Mouse (Mus musculus): ENCODE measurements around the gene Fancc. TPM values are rescaled to one million over a fixed set of nuclear protein-coding genes. Genes with fewer than 3 reads are reported as not detected.
A peak's percentile ranks its signal among the peaks of the same experiment; 100 is the strongest.

Fancc gene
- polyA plus RNA-seq, 1 experiment: 0.19 TPM

DNA sequence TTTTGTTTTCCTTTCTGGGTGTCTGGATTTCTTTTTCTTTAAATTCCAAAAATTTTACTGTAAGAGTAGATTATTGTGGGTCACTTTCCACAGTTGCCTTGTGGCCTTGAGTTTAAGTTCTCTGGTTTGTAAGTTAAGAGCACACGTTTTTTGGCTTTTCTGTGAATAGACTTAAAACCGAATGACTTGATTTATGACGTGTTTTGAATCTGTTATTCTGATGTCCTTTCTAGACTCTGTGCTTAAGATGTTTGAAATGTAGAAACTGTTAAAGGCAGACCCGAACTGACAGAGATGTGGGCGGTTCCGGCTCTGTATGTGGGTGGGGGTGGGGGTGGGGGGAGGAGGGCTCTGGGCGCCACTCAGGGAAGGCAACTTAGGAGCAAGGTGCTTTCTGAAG is 250.0 kb downstream of the Fancc start:
- H3K9me3 ChIP-seq: no peaks in the 10 kb centered on the region
- peaks cover 46% of the 10 kb centered on the region for H3K36me3 ChIP-seq (replicated peaks; ENCODE audit: low read length)
- TF ChIP-seq GATA1 (IDR thresholded peaks at IDR 0.05; ENCODE audit: borderline replicate concordance, low read length): no peak
- TF ChIP-seq FLI1 (IDR thresholded peaks at IDR 0.05; ENCODE audit: low read length): no peak
- peaks cover 74% of the 10 kb centered on the region for H3K4me1 ChIP-seq
- H3K4me3 ChIP-seq (replicated peaks): no peak overlapping the region
- peaks cover 19% of the 10 kb centered on the region for H3K27me3 ChIP-seq (replicated peaks)

DNA sequence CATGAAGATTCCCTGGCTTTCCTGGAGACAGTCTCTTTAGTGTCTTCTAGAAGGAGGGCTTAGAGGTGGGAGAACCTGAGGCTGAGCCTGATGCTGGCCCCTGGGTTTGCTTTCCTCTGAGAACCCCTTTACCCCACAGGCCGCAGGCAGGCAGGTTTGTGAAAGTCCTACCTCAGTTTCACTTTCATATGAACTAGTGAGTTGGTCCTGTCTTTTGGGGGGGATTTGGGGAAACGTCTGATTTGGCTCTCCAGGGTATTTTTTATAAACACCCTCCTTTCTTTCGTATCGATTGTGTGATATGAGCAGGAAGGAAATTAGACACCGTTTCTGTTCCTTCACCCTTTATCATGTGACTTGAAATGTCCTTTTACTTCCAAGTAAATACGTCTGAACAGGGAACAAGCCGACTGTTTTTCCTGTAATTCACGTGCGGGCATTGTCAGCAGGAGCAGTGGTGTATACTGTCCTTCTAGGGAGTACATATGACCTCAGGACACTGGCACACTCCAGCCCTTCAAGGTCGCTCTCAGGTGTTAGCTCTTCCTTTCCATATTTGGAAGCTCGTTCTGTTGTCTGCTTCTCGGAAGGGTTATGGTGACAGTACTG is 250.6 kb downstream of the Fancc start:
- peaks cover 22% of the 10 kb centered on the region for H3K27me3 ChIP-seq (replicated peaks)
- H3K36me3 ChIP-seq (replicated peaks; ENCODE audit: low read length): peaks cover 52% of the 10 kb centered on the region
- no peaks in the 10 kb centered on the region for H3K9me3 ChIP-seq
- H3K4me1 ChIP-seq: peaks cover 74% of the 10 kb centered on the region
- peak overlapping the region; percentile 83 for H3K4me3 ChIP-seq (replicated peaks)
- TF ChIP-seq GATA1 (IDR thresholded peaks at IDR 0.05; ENCODE audit: borderline replicate concordance, low read length) (no peak), FLI1 (IDR thresholded peaks at IDR 0.05; ENCODE audit: low read length) (no peak)

DNA sequence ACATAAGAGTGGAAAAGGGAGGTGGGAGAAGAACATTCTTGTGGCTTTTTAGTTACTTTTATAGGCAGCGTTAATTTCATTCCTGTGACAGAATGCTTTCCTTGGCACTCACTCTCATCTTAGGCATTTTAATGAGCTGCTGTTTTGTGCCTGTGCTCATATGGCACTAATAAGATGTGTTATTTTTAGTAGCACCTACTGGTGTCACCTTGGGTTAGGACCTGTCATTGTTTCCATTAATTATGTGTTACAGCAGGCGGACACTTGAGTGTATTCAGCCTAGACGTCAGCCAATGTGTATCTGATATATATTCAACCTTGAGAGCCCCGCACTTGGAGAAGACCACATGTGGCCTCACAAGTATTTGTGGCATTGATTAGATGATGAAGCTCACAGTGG is 251.3 kb downstream of the Fancc start:
- no peak for TF ChIP-seq GATA1 (IDR thresholded peaks at IDR 0.05; ENCODE audit: borderline replicate concordance, low read length)
- TF ChIP-seq FLI1 (IDR thresholded peaks at IDR 0.05; ENCODE audit: low read length): no peak
- Histone ChIP-seq H3K36me3 (replicated peaks; ENCODE audit: low read length) (peaks cover 51% of the 10 kb centered on the region), H3K4me3 (replicated peaks) (no peak overlapping the region), H3K4me1 (peaks cover 72% of the 10 kb centered on the region), H3K9me3 (no peaks in the 10 kb centered on the region), H3K27me3 (replicated peaks) (peaks cover 18% of the 10 kb centered on the region)

DNA sequence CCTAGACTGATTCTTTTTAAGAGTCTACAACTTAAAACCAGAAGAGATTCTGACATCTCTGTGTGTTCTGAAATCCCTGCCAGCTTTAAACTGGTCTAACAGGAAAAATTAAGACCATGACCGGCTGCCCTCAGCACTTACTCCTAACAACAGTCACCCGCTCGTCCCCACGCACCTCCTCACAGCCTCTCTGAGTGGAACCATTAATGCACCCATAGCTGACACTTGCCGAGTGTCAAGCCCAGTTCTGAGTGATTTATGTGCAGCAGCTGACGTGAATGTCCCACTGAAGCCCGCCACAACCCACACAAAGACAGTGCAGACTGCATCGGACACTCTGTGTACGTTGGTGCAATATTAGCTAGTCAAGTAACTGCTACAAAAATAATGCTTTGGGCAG is 251.9 kb downstream of the Fancc start:
- Histone ChIP-seq H3K36me3 (replicated peaks; ENCODE audit: low read length) (peaks cover 48% of the 10 kb centered on the region), H3K4me3 (replicated peaks) (no peak overlapping the region), H3K4me1 (peaks cover 72% of the 10 kb centered on the region)

DNA sequence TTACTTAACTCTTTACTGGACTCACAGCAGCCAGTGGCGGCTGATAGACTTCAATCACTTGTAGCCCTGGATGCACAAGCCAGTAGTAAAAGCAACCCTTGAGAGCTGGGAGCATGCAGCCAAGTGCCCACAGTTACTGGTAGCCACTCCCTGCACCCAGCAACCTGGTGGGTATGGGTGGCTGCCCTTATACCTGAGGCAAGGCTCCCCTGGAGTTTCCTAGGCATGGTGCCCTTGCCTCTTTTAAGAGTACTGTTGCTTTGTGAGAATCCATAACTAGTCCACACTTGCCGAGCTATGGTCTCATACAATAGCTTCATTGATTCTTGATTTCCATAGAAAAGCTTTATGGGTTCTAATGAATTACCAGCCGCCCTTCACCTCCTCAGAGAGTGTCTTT is 252.7 kb downstream of the Fancc start:
- H3K4me3 ChIP-seq (replicated peaks): peak overlapping the region; percentile 38
- TF ChIP-seq FLI1 (IDR thresholded peaks at IDR 0.05; ENCODE audit: low read length): no peak
- H3K4me1 ChIP-seq: peaks cover 70% of the 10 kb centered on the region
- peaks cover 8% of the 10 kb centered on the region for H3K27me3 ChIP-seq (replicated peaks)
- H3K9me3 ChIP-seq: no peaks in the 10 kb centered on the region
- H3K36me3 ChIP-seq (replicated peaks; ENCODE audit: low read length): peaks cover 48% of the 10 kb centered on the region

More for the DNA sequence above, 251.9 kb downstream of the Fancc start:
- Histone ChIP-seq H3K9me3 (no peaks in the 10 kb centered on the region), H3K27me3 (replicated peaks) (peaks cover 14% of the 10 kb centered on the region)
- TF ChIP-seq FLI1 (IDR thresholded peaks at IDR 0.05; ENCODE audit: low read length): no peak
- no peak for TF ChIP-seq GATA1 (IDR thresholded peaks at IDR 0.05; ENCODE audit: borderline replicate concordance, low read length)

DNA sequence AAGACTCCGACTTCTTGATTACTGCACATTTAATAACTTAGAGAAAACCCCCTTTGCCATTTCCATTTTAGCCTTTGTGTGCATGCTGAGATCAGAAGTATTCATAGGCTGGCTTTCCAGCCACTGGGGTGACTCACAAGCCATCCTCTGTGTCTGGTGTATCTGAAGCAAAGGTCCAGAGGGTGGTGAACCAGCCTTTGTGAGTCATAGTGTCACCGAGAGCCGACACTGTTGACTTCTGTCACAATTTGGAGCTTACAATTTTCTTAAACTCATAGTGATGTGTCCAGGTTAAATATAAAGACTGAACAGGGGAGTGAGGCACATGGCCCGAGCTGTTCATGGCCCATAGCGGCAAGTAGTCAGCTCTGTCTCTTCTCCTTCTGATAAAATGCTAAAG is 253.5 kb downstream of the Fancc start:
- Histone ChIP-seq H3K27me3 (replicated peaks) (peaks cover 8% of the 10 kb centered on the region), H3K9me3 (no peaks in the 10 kb centered on the region), H3K4me1 (peaks cover 67% of the 10 kb centered on the region), H3K4me3 (replicated peaks) (no peak overlapping the region), H3K36me3 (replicated peaks; ENCODE audit: low read length) (peaks cover 48% of the 10 kb centered on the region)
- TF ChIP-seq GATA1 (IDR thresholded peaks at IDR 0.05; ENCODE audit: borderline replicate concordance, low read length): no peak
- no peak for TF ChIP-seq FLI1 (IDR thresholded peaks at IDR 0.05; ENCODE audit: low read length)

DNA sequence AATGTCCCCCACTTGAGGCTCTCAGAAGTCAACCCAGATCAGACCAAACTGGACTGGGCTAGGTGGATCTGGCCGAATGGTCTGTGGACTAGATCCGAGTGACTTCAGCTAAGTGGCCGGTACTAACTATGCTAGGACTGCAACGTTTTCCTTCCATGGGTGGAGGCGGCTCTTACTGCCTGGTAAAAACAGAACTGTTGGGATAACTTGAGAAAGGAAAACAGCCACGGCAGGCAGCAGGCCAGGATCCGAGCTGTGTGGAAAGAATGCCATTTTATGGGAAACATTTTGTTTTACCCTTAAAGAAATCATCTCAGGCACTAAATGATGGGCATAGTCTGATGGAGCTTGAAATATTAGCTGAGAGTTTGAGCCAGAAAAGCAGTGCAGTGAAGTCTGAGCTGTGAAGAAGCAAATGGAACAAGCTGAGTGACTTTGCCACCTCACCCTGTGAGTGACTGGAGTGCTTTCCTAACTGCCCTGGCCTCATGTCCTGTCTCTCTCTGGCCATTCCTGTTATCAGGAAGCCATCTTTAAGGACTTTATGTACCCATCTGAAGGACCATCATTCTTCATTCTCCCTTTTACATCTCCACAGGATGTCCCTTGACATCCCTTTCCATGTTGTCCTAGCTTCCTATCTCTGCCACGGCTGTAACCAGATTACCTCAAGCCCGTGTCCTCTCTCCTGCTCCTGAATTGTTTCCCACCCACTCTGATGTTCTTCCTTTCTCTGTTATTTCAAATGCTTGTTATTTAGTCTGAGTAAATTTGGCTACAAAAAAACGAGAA is 254.5 kb downstream of the Fancc start:
- Histone ChIP-seq H3K4me1 (peaks cover 58% of the 10 kb centered on the region), H3K9me3 (no peaks in the 10 kb centered on the region), H3K36me3 (replicated peaks; ENCODE audit: low read length) (peaks cover 42% of the 10 kb centered on the region), H3K27me3 (replicated peaks) (peaks cover 6% of the 10 kb centered on the region), H3K4me3 (replicated peaks) (peak overlapping the region; percentile 76)
- TF ChIP-seq GATA1 (IDR thresholded peaks at IDR 0.05; ENCODE audit: borderline replicate concordance, low read length) (no peak), FLI1 (IDR thresholded peaks at IDR 0.05; ENCODE audit: low read length) (no peak)

DNA sequence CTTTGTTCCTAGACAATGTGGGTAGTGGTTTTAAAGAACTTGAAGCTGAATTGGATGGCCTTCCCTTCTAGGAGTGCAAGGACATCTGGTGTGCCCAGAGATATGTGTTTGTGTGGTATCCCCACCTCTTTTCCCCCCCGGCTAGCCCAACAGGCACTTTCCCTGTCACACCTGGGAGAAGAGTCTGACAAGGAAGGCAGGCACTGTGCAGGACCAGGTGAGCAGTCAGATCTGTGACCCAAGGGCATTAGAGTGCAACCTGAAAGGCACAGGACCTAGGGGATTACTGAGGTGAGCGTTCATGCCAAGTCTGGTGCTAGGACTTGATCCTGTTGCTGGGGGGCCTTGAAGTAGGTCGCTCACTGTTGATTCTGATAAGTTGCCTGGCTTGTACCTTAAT is 255.4 kb downstream of the Fancc start:
- Histone ChIP-seq H3K27me3 (replicated peaks) (peaks cover 6% of the 10 kb centered on the region), H3K4me3 (replicated peaks) (peak overlapping the region; percentile 76), H3K4me1 (peaks cover 55% of the 10 kb centered on the region), H3K9me3 (no peaks in the 10 kb centered on the region), H3K36me3 (replicated peaks; ENCODE audit: low read length) (peaks cover 39% of the 10 kb centered on the region)
- TF ChIP-seq FLI1 (IDR thresholded peaks at IDR 0.05; ENCODE audit: low read length): no peak
- no peak for TF ChIP-seq GATA1 (IDR thresholded peaks at IDR 0.05; ENCODE audit: borderline replicate concordance, low read length)

DNA sequence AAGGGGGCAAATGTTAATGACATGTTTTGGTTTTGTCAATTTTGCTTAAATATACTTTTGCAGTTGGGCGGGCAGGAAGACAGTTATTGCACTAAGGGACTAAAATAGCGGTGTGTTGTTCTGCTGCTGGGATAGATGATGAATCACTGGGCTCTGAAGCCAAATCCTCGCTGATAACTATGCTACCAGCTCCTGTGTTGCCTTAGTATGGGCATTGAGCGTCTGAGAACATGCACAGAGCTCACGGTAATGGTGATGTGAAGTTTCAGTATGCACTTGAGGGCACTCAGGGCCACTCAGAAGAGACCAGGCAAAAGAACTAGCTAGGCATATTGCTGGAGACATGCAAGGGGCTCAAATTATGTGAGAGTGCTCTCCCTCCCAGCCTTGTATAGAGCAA is 256.2 kb downstream of the Fancc start:
- peaks cover 6% of the 10 kb centered on the region for H3K27me3 ChIP-seq (replicated peaks)
- H3K4me1 ChIP-seq: peaks cover 46% of the 10 kb centered on the region
- peak overlapping the region; percentile 97 for H3K4me3 ChIP-seq (replicated peaks)
- H3K9me3 ChIP-seq: no peaks in the 10 kb centered on the region
- peaks cover 36% of the 10 kb centered on the region for H3K36me3 ChIP-seq (replicated peaks; ENCODE audit: low read length)
- TF ChIP-seq FLI1 (IDR thresholded peaks at IDR 0.05; ENCODE audit: low read length) (no peak), GATA1 (IDR thresholded peaks at IDR 0.05; ENCODE audit: borderline replicate concordance, low read length) (no peak)
